Mouse (Mus musculus): ENCODE data around the gene Gal3st1. TPM values are rescaled to one million over a fixed set of nuclear protein-coding genes. Genes with fewer than 3 reads are reported as not detected.

Gene Gal3st1
- polyA plus RNA-seq, 1 experiment from 2014 or later, result 7.5 TPM

- Histone ChIP-seq H3K9ac (replicated peaks) (no peak overlapping the region), H3K4me2 (ENCODE audit: low read depth, low read length) (no peak overlapping the region), H3K4me3 (ENCODE audit: low read depth, low read length) (no peak overlapping the region), H3K9me3 (ENCODE audit: low read length) (no peaks in the 10 kb centered on the region), H3K4me1 (ENCODE audit: insufficient read depth) (no peaks in the 10 kb centered on the region), H3K36me3 (replicated peaks; ENCODE audit: insufficient read depth, low read length) (no peaks in the 10 kb centered on the region), H3K27ac (ENCODE audit: low read depth) (no peak overlapping the region), H3K27me3 (ENCODE audit: insufficient read depth, low read length) (no peaks in the 10 kb centered on the region)
- no peak for ATAC-seq
- 51% methylated on average over 2 of the region's 2 CpGs for WGBS (ENCODE audit: insufficient replicate concordance)
- no peak for TF ChIP-seq EP300 (IDR thresholded peaks at IDR 0.05; ENCODE audit: low read depth)
- no peak for TF ChIP-seq CTCF (IDR thresholded peaks at IDR 0.05; ENCODE audit: low read depth)
- DNase-seq, result peak; percentile 10
Measured at GRCm38 (mm10) chr11:4023321-4023720, 39.9 kb downstream of the Gal3st1 start.

- DNase-seq (peak; percentile 8), ATAC-seq (no peak)
- no peaks in the 10 kb centered on the region for H3K27me3 ChIP-seq (ENCODE audit: insufficient read depth, low read length)
- no peaks in the 10 kb centered on the region for H3K9me3 ChIP-seq (ENCODE audit: low read length)
- 72% methylated on average over 8 of the region's 8 CpGs for WGBS (ENCODE audit: insufficient replicate concordance)
- no peaks in the 10 kb centered on the region for H3K36me3 ChIP-seq (replicated peaks; ENCODE audit: insufficient read depth, low read length)
- H3K4me1 ChIP-seq (ENCODE audit: insufficient read depth), result no peaks in the 10 kb centered on the region
- H3K27ac ChIP-seq (ENCODE audit: low read depth), result no peak overlapping the region
- TF ChIP-seq CTCF (IDR thresholded peaks at IDR 0.05; ENCODE audit: low read depth) (no peak), EP300 (IDR thresholded peaks at IDR 0.05; ENCODE audit: low read depth) (no peak)
- no peak overlapping the region for H3K4me3 ChIP-seq (ENCODE audit: low read depth, low read length)
- H3K9ac ChIP-seq (replicated peaks), result no peak overlapping the region
- no peak overlapping the region for H3K4me2 ChIP-seq (ENCODE audit: low read depth, low read length)
Measured at GRCm38 (mm10) chr11:4027066-4027465, 43.6 kb downstream of the Gal3st1 start.

GRCm38 (mm10) chr11:4027561-4028334 is 44.3 kb downstream of the Gal3st1 start:
- 69% methylated on average over 9 of the region's 9 CpGs for WGBS (ENCODE audit: insufficient replicate concordance)
- Histone ChIP-seq H3K4me2 (ENCODE audit: low read depth, low read length) (no peak overlapping the region), H3K27ac (ENCODE audit: low read depth) (no peak overlapping the region), H3K36me3 (replicated peaks; ENCODE audit: insufficient read depth, low read length) (no peaks in the 10 kb centered on the region), H3K27me3 (ENCODE audit: insufficient read depth, low read length) (no peaks in the 10 kb centered on the region), H3K4me1 (ENCODE audit: insufficient read depth) (no peaks in the 10 kb centered on the region), H3K9ac (replicated peaks) (no peak overlapping the region), H3K9me3 (ENCODE audit: low read length) (no peaks in the 10 kb centered on the region), H3K4me3 (ENCODE audit: low read depth, low read length) (no peak overlapping the region)
- DNase-seq (peak; percentile 7), ATAC-seq (no peak)
- TF ChIP-seq EP300 (IDR thresholded peaks at IDR 0.05; ENCODE audit: low read depth) (no peak), CTCF (IDR thresholded peaks at IDR 0.05; ENCODE audit: low read depth) (no peak)

DNA sequence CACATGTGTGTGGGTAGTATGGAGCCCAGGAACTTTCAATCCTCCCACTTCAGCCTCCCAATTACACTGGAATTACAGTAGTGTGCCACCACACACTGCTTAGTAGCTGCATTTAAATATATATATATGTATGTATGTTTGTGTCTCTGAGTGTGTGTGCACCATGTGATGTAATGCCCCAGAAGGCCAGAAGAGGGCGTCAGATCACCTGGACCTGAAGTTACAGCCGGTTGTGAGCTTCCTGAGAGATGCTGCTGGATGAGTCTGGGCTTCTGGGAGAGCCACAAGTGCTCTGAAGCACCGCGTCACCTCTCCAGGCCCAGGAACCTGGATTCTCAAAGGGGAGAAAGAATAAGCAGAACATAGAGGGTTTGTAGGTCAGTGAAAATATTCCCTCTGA is 45.9 kb downstream of the Gal3st1 start:
- no peak for ATAC-seq
- 67% methylated on average over 4 of the region's 4 CpGs for WGBS (ENCODE audit: insufficient replicate concordance)
- H3K4me1 ChIP-seq (ENCODE audit: insufficient read depth), result peaks cover 3% of the 10 kb centered on the region

DNA sequence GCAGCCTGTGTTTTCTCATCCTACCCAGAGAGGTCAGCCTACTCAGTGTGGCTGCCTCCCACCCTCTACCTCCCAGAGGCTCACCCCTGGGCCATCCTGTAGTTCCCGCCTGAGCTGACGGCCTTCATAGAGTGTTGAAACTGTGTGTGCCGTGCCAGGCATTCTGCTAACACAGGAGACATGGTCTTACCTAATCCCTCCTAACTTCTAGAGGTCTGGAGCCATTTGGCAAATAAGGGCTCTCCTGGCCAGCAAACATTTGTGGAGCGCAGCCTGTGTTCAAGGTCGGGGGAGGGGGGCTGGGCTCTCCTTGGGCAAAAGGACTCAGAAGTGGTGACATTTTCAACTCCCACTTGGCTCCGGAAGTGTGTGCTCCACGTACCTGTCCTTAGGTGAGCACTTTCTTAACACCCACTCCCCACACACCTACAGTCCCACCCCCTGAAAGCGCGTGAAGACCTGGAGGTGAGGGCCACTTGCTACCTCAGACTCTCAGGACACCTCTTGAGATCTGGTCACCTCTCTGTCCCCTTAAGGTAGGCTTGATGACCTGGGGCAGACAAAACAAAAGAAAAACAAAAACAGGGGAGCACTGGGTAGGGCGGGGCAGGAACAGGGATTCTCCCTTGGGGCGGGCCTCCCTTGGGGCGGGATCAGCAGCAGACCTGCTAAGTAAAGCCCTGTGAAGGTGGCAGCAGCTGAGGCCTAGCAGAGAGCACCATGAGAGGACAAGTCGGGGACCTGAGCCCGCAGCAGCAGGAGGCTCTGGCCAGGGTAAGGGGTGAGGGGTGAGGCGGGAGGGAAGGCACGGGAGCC is 47.9 kb downstream of the Gal3st1 start, which contains the start of gene Sec14l4:
Gene Sec14l4, plus strand, starts transcription at position 337 of the 816 bp plus-strand sequence.
- H3K9me3 ChIP-seq (ENCODE audit: low read length), result no peaks in the 10 kb centered on the region
- ATAC-seq (peak; percentile 66), DNase-seq (peak; percentile 62)
- peak within 1 kb of the TSS; percentile 62 for H3K4me2 ChIP-seq (ENCODE audit: low read depth, low read length)
- no peak for TF ChIP-seq CTCF (IDR thresholded peaks at IDR 0.05; ENCODE audit: low read depth)
- no peak for TF ChIP-seq EP300 (IDR thresholded peaks at IDR 0.05; ENCODE audit: low read depth)
- H3K9ac ChIP-seq (replicated peaks), result peak within 1 kb of the TSS; percentile 63
- H3K27me3 ChIP-seq (ENCODE audit: insufficient read depth, low read length), result no peaks in the 10 kb centered on the region
- no peaks in the 10 kb centered on the region for H3K36me3 ChIP-seq (replicated peaks; ENCODE audit: insufficient read depth, low read length)
- peak within 1 kb of the TSS; percentile 95 for H3K27ac ChIP-seq (ENCODE audit: low read depth)
- peak within 1 kb of the TSS; percentile 47 for H3K4me3 ChIP-seq (ENCODE audit: low read depth, low read length)
- 46% methylated on average over 16 of the region's 16 CpGs for WGBS (ENCODE audit: insufficient replicate concordance)
- peaks cover 8% of the 10 kb centered on the region for H3K4me1 ChIP-seq (ENCODE audit: insufficient read depth)

More for the DNA sequence above, 45.9 kb downstream of the Gal3st1 start:
- Histone ChIP-seq H3K4me2 (ENCODE audit: low read depth, low read length) (no peak overlapping the region), H3K27me3 (ENCODE audit: insufficient read depth, low read length) (no peaks in the 10 kb centered on the region), H3K9ac (replicated peaks) (no peak overlapping the region), H3K36me3 (replicated peaks; ENCODE audit: insufficient read depth, low read length) (no peaks in the 10 kb centered on the region), H3K4me3 (ENCODE audit: low read depth, low read length) (no peak overlapping the region), H3K9me3 (ENCODE audit: low read length) (no peaks in the 10 kb centered on the region), H3K27ac (ENCODE audit: low read depth) (no peak overlapping the region)
- TF ChIP-seq CTCF (IDR thresholded peaks at IDR 0.05; ENCODE audit: low read depth), result peak; percentile 19; the same call in 1 of the 2 replicates
- no peak for TF ChIP-seq EP300 (IDR thresholded peaks at IDR 0.05; ENCODE audit: low read depth)
- DNase-seq, result peak; percentile 10

DNA sequence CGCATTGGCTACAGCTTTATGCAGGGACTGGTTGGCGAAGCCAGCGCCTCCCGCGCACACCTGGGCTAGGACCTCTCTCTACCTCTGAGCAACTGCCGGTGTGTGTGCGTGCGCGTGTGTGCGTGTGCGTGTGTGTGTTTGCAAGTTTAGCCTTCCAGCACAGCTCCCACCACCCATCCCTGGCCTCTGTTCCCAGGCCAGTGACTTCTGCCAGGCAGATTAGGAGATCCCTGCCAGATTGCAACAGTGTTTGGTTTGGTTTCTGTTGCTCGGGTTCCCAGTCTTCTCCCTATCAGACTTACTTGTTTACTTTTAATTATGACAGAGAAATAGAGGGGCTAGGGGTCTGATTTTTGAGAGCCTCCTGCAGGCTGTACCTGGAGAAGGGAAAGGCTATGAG is 48.5 kb downstream of the Gal3st1 start:
- peak overlapping the region; percentile 62 for H3K4me2 ChIP-seq (ENCODE audit: low read depth, low read length)

More for the DNA sequence above, 48.5 kb downstream of the Gal3st1 start:
- peak; percentile 42 for DNase-seq
- Histone ChIP-seq H3K4me1 (ENCODE audit: insufficient read depth) (peaks cover 11% of the 10 kb centered on the region), H3K4me3 (ENCODE audit: low read depth, low read length) (peak overlapping the region; percentile 47), H3K36me3 (replicated peaks; ENCODE audit: insufficient read depth, low read length) (no peaks in the 10 kb centered on the region), H3K9ac (replicated peaks) (peak overlapping the region; percentile 63), H3K27ac (ENCODE audit: low read depth) (peak overlapping the region; percentile 95), H3K27me3 (ENCODE audit: insufficient read depth, low read length) (no peaks in the 10 kb centered on the region), H3K9me3 (ENCODE audit: low read length) (no peaks in the 10 kb centered on the region)
- no peak for TF ChIP-seq EP300 (IDR thresholded peaks at IDR 0.05; ENCODE audit: low read depth)
- peak; percentile 6 for ATAC-seq
- 48% methylated on average over 12 of the region's 12 CpGs for WGBS (ENCODE audit: insufficient replicate concordance)

All from liver, postnatal 0 days (tissue).